26 mouse cellular contexts compared by ENCODE assay signal in the genomic region with DNA sequence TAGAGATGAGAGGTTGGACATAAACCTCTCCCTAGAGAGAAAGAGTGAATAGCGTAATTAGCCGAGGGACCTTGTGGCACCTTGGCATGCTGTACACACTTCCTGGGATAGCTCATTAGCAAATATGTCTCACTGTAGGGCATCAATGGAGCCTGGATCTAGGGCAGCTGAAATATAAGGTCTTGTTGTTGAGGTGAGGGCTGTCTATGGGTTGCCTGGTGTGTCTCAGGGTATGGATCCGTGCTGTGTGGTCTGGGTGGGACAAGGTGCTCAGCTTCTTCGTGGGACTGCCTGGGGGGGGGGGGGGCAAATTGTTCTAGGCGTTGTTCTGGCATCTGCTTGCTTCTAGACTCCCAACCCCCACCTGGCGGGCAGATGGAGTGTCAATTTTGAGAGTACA. TPM values are rescaled to one million over a fixed set of nuclear protein-coding genes. Genes with fewer than 3 reads are reported as not detected.
DNase-seq lines count a peak whose midpoint lies in the region; ATAC-seq and TF ChIP-seq lines count a peak whose summit lies in the region.
"Had no signal": no experiment of that assay in that cellular context is flagged by ENCODE, and none has a peak within 500 bp of the region (broad histone marks: within the 10 kb centered on the region; RNA-seq: fewer than 3 reads in every experiment).

No protein-coding gene starts in this region.

- H3K9ac ChIP-seq in hindbrain, embryonic 11.5 days (ENCODE audit: low read depth, low read length), result no peak overlapping the region
- no peak overlapping the region for H3K9ac ChIP-seq in hindbrain, postnatal 0 days (replicated peaks; ENCODE audit: low read length)
- no peak overlapping the region for H3K9ac ChIP-seq in embryonic facial prominence, embryonic 14.5 days (ENCODE audit: low read depth, low read length)
- H3K9ac ChIP-seq: limb, embryonic 12.5 days; liver, embryonic 12.5 days had no signal

- DNase-seq in cerebellum, adult 9-11 months, result no peak
- no peak for DNase-seq in hindbrain, embryonic 11.5 days (ENCODE audit: low spot score)
- DNase-seq in hindbrain, postnatal 0 days (ENCODE audit: low spot score), result no peak
- DNase-seq in embryonic facial prominence, embryonic 14.5 days (ENCODE audit: low spot score), result no peak
- DNase-seq in left cerebral cortex, postnatal 36 days (ENCODE audit: low spot score in 2 of 2), result no peak
- no peak for DNase-seq in cerebellum, postnatal 14 days
- DNase-seq: adrenal gland, adult 8-10 months; cerebellum, adult 18-20 months; cerebellum, postnatal 36 days; embryo, embryonic 11 days; kidney, adult 9 months; kidney, postnatal 36 days; layer of hippocampus, postnatal 36 days; lung, adult 2 months; lung, postnatal 14 days; thymus, adult 18-20 months; thymus, postnatal 4 days had no signal

- intact Hi-C loops in left cerebral cortex, postnatal 36 days (cut with DNase I), result no loop called here

- H3K9me3 ChIP-seq in hindbrain, embryonic 11.5 days (ENCODE audit: control insufficient read depth, low read length), result no peaks in the 10 kb centered on the region
- H3K9me3 ChIP-seq in hindbrain, postnatal 0 days (ENCODE audit: low read length), result no peaks in the 10 kb centered on the region
- H3K9me3 ChIP-seq in E14TG2a.4 (ENCODE audit: low read length), result no peaks in the 10 kb centered on the region
- peaks cover 7% of the 10 kb centered on the region for H3K9me3 ChIP-seq in embryonic facial prominence, embryonic 14.5 days (ENCODE audit: control insufficient read depth, low read length)
- H3K9me3 ChIP-seq: G1E; liver, embryonic 12.5 days had no signal

- H3K4me2 ChIP-seq in hindbrain, embryonic 11.5 days (replicated peaks; ENCODE audit: low read depth, low read length), result no peak overlapping the region
- H3K4me2 ChIP-seq in hindbrain, postnatal 0 days (ENCODE audit: low read depth, low read length), result no peak overlapping the region
- no peak overlapping the region for H3K4me2 ChIP-seq in embryonic facial prominence, embryonic 14.5 days (ENCODE audit: low read depth, low read length)
- H3K4me2 ChIP-seq: heart, embryonic 11.5 days; limb, embryonic 12.5 days; liver, embryonic 12.5 days; midbrain, embryonic 11.5 days had no signal

- H3K27me3 ChIP-seq in hindbrain, embryonic 11.5 days (ENCODE audit: control insufficient read depth, insufficient read depth, low read length), result no peaks in the 10 kb centered on the region
- H3K27me3 ChIP-seq in hindbrain, postnatal 0 days (ENCODE audit: insufficient read depth, low read length), result no peaks in the 10 kb centered on the region
- H3K27me3 ChIP-seq in E14TG2a.4 (ENCODE audit: insufficient read depth, low read length), result no peaks in the 10 kb centered on the region
- H3K27me3 ChIP-seq in embryonic facial prominence, embryonic 14.5 days (replicated peaks; ENCODE audit: control insufficient read depth, insufficient read depth, low read length), result no peaks in the 10 kb centered on the region
- H3K27me3 ChIP-seq: limb, embryonic 12.5 days; liver, embryonic 12.5 days had no signal

- no peak for TF ChIP-seq CTCF in hindbrain, postnatal 0 days (IDR thresholded peaks at IDR 0.05; ENCODE audit: low read depth)
- TF ChIP-seq CTCF in E14TG2a.4 (conservative IDR thresholded peaks at IDR 0.05; ENCODE audit: low read length), result no peak

- no peaks in the 10 kb centered on the region for H3K4me1 ChIP-seq in hindbrain, embryonic 11.5 days (replicated peaks; ENCODE audit: control insufficient read depth, insufficient read depth, low read length)
- no peaks in the 10 kb centered on the region for H3K4me1 ChIP-seq in hindbrain, postnatal 0 days (ENCODE audit: insufficient read depth, low read length)
- H3K4me1 ChIP-seq in E14TG2a.4 (replicated peaks; ENCODE audit: low read depth, low read length), result peaks cover 97% of the 10 kb centered on the region
- peaks cover 8% of the 10 kb centered on the region; the same call in 1 of the 2 replicates for H3K4me1 ChIP-seq in embryonic facial prominence, embryonic 14.5 days (ENCODE audit: control insufficient read depth, insufficient read depth, low read length)
- H3K4me1 ChIP-seq: limb, embryonic 12.5 days had no signal

- H3K27ac ChIP-seq in hindbrain, embryonic 11.5 days (ENCODE audit: low read depth, low read length), result no peak overlapping the region
- no peak overlapping the region for H3K27ac ChIP-seq in hindbrain, postnatal 0 days
- no peak overlapping the region for H3K27ac ChIP-seq in embryonic facial prominence, embryonic 14.5 days (replicated peaks; ENCODE audit: low read depth, low read length)
- H3K27ac ChIP-seq: limb, embryonic 12.5 days; liver, embryonic 12.5 days had no signal

- no peaks in the 10 kb centered on the region for H3K36me3 ChIP-seq in hindbrain, embryonic 11.5 days (ENCODE audit: control insufficient read depth, insufficient read depth, low read length)
- H3K36me3 ChIP-seq in hindbrain, postnatal 0 days (ENCODE audit: insufficient read depth, low read length), result no peaks in the 10 kb centered on the region
- peaks cover 62% of the 10 kb centered on the region for H3K36me3 ChIP-seq in E14TG2a.4 (ENCODE audit: insufficient read depth, low read length)
- peaks cover 11% of the 10 kb centered on the region; the same call in 1 of the 2 replicates for H3K36me3 ChIP-seq in embryonic facial prominence, embryonic 14.5 days (ENCODE audit: control insufficient read depth, insufficient read depth, low read length)

- WGBS in hindbrain, embryonic 11.5 days, result 90% methylated on average over 6 of the region's 6 CpGs
- 74% methylated on average over 6 of the region's 6 CpGs for WGBS in hindbrain, postnatal 0 days
- WGBS in embryonic facial prominence, embryonic 14.5 days, result 73% methylated on average over 5 of the region's 6 CpGs

- ATAC-seq in cerebellum, adult (ENCODE audit: insufficient number of reproducible peaks, low FRiP score, low TSS enrichment), result 0 out of 2 replicates have a peak, but pooled peaks have one; percentile 34
- peak; percentile 43; the same call in 1 of the 2 replicates for ATAC-seq in hindbrain, embryonic 11.5 days (ENCODE audit: low FRiP score)
- no peak for ATAC-seq in hindbrain, postnatal 0 days
- ATAC-seq in embryonic facial prominence, embryonic 14.5 days (ENCODE audit: low read depth), result peak; percentile 76; the same call in 1 of the 2 replicates
- ATAC-seq: activated CD4-positive, CD25-positive, alpha-beta regulatory T cell, adult 4 months; intestine, embryonic 16.5 days; liver, embryonic 12.5 days had no signal

- no peak overlapping the region for H3K4me3 ChIP-seq in hindbrain, embryonic 11.5 days (ENCODE audit: low read depth, low read length)
- no peak overlapping the region for H3K4me3 ChIP-seq in hindbrain, postnatal 0 days (ENCODE audit: low read length)
- H3K4me3 ChIP-seq in E14TG2a.4 (replicated peaks; ENCODE audit: low read length), result peak overlapping the region; percentile 50
- no peak overlapping the region for H3K4me3 ChIP-seq in embryonic facial prominence, embryonic 14.5 days (ENCODE audit: low read depth, low read length)
- H3K4me3 ChIP-seq: limb, embryonic 12.5 days; liver, embryonic 12.5 days had no signal

RNA-seq across cellular contexts. Expression of a gene that starts 13.6 kb away (rescaled TPM):
- polyA plus RNA-seq in hindbrain, embryonic 11.5 days (2014; fragmentation: Nextera tagmentation; extraction: Ambion mirVana), result 46.5 and 46.8 TPM in 2 replicates
- 49.3 and 56.1 TPM in 2 replicates for total RNA-seq in hindbrain, postnatal 0 days (2014; rRNA removed)
- polyA plus RNA-seq in hindbrain, postnatal 0 days (2015; fragmentation: Nextera tagmentation; extraction: Ambion mirVana), result 38.0 and 40.8 TPM in 2 replicates
- polyA plus RNA-seq in embryonic facial prominence, embryonic 14.5 days (2014; fragmentation: Nextera tagmentation; extraction: Ambion mirVana), result 25.0 and 26.6 TPM in 2 replicates
- total RNA-seq in left cerebral cortex, postnatal 36 days (2021), result 10 to 100 TPM; 25.7 to 34.1 TPM
